Comparison of ENCODE assay signal across 8 mouse cellular contexts in the genomic region with DNA sequence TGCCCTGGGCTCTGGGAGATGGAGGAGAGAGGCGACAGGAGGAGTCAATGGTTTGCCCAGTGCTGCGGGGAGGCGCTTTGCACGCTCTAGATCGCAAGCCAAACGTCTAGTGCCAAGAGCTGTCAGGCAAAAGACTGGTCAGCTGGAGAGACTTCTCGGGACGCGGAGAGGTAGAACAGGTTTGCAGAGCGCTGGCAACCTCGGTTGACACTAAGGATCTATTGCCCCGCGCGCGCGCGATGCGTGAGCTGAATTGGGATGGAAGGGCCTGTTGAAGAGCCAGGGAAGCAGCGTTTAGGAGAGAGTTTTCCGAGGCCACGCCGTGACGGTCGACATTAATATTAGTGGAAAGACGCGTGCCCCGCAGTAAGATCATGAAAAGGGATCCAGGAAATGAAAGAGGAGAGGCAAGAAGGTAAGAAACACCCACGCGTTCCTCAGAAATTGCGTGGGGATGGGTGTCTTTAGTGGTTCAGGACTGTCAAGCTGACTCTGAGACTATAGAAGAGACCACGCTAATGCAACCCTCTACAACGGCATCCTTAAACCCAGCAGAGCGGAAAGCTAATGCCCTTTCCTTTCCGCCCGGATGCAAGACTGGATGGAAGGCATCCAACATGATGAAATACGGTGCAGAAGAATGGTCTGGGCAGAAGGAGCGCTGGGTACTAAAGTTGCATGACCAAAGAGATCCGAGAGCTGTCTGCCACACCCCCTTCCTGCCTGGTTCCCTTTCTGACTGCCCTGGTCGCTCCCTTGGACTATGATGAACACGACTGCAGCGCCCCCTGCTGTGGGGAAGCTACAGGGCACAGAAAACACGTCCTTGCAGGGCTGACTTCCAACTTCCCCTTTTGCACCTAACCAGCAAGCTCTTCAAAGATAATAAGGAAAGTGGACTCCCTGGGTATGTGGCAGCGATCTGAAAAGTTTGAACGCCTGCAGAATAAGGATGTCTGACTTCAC. TPM values are rescaled to one million over a fixed set of nuclear protein-coding genes. Genes with fewer than 3 reads are reported as not detected.
DNase-seq lines count a peak whose midpoint lies in the region; ATAC-seq and TF ChIP-seq lines count a peak whose summit lies in the region.

No protein-coding gene starts in this region.

- TF ChIP-seq EP300 in ES-Bruce4 (IDR thresholded peaks at IDR 0.05; ENCODE audit: insufficient read depth, low read depth, low read length), result no peak

- H3K27ac ChIP-seq in ES-Bruce4 (ENCODE audit: insufficient read depth, low read length), result no peak overlapping the region
- peak overlapping the region; percentile 76; the same call in 1 of the 2 replicates for H3K27ac ChIP-seq in forebrain, embryonic 13.5 days
- peak overlapping the region; percentile 92 for H3K27ac ChIP-seq in neural tube, embryonic 15.5 days (replicated peaks)

- H3K4me3 ChIP-seq in ES-Bruce4 (ENCODE audit: low read depth, low read length), result peak overlapping the region; percentile 77
- H3K4me3 ChIP-seq in forebrain, embryonic 13.5 days, result peak overlapping the region; percentile 62
- H3K4me3 ChIP-seq in neural tube, embryonic 15.5 days (replicated peaks), result peak overlapping the region; percentile 78

- peak; percentile 93 to 96 for DNase-seq in heart, postnatal 14 days
- peak; percentile 94 for DNase-seq in layer of hippocampus, adult 11-12 months (ENCODE audit: low spot score)
- peak; percentile 92 to 94 for DNase-seq in lung, adult 18-20 months
- DNase-seq in testis, postnatal 14 days (ENCODE audit: low spot score), result peak; percentile 87

- under 1% methylated on average over 44 of the region's 44 CpGs for WGBS in forebrain, embryonic 13.5 days
- WGBS in neural tube, embryonic 15.5 days, result under 1% methylated on average over 44 of the region's 44 CpGs

- no peak overlapping the region for H3K9ac ChIP-seq in ES-Bruce4 (ENCODE audit: low read depth, poor library complexity, severe bottlenecking)
- peak overlapping the region; percentile 82 for H3K9ac ChIP-seq in forebrain, embryonic 13.5 days
- H3K9ac ChIP-seq in neural tube, embryonic 15.5 days (replicated peaks), result peak overlapping the region; percentile 79

- intact Hi-C loops in heart, postnatal 14 days (cut with DNase I), result loop anchor here (5.0 to 10.0 kb wide), 3 partner anchors 140 to 1593 kb away; no protein-coding TSS in a partner anchor

- no peak for TF ChIP-seq POLR2A in ES-Bruce4 (IDR thresholded peaks at IDR 0.05; ENCODE audit: insufficient read depth, low read length)

- peak overlapping the region; percentile 89 for H3K4me2 ChIP-seq in forebrain, embryonic 13.5 days
- peak overlapping the region; percentile 84 for H3K4me2 ChIP-seq in neural tube, embryonic 15.5 days

- peaks cover 3% of the 10 kb centered on the region for H3K27me3 ChIP-seq in ES-Bruce4 (ENCODE audit: control insufficient read depth, insufficient read depth, low read length, poor library complexity, severe bottlenecking)
- peaks cover 20% of the 10 kb centered on the region for H3K27me3 ChIP-seq in forebrain, embryonic 13.5 days
- no peaks in the 10 kb centered on the region for H3K27me3 ChIP-seq in neural tube, embryonic 15.5 days (replicated peaks)

- H3K9me3 ChIP-seq in ES-Bruce4 (replicated peaks; ENCODE audit: control insufficient read depth, insufficient read depth, low read length, poor library complexity, severe bottlenecking), result no peaks in the 10 kb centered on the region
- H3K9me3 ChIP-seq in forebrain, embryonic 13.5 days (replicated peaks), result no peaks in the 10 kb centered on the region
- H3K9me3 ChIP-seq in neural tube, embryonic 15.5 days (replicated peaks), result no peaks in the 10 kb centered on the region

- peaks cover 1% of the 10 kb centered on the region for H3K4me1 ChIP-seq in ES-Bruce4 (ENCODE audit: control insufficient read depth, insufficient read depth, low read length)
- H3K4me1 ChIP-seq in forebrain, embryonic 13.5 days, result peaks cover 26% of the 10 kb centered on the region
- peaks cover 45% of the 10 kb centered on the region for H3K4me1 ChIP-seq in neural tube, embryonic 15.5 days

- peak; percentile 53 for ATAC-seq in cerebellum, adult (ENCODE audit: insufficient number of reproducible peaks, low FRiP score, low TSS enrichment)
- ATAC-seq in forebrain, embryonic 13.5 days, result peak; percentile 75
- ATAC-seq in neural tube, embryonic 15.5 days (ENCODE audit: low FRiP score), result peak; percentile 77

- peak; percentile 86 for TF ChIP-seq CTCF in ES-Bruce4 (IDR thresholded peaks at IDR 0.05; ENCODE audit: low read depth, low read length)

- no peaks in the 10 kb centered on the region for H3K36me3 ChIP-seq in ES-Bruce4 (ENCODE audit: control insufficient read depth, insufficient read depth, low read length, poor library complexity, severe bottlenecking)
- no peaks in the 10 kb centered on the region for H3K36me3 ChIP-seq in forebrain, embryonic 13.5 days (ENCODE audit: poor library complexity, severe bottlenecking)
- H3K36me3 ChIP-seq in neural tube, embryonic 15.5 days, result no peaks in the 10 kb centered on the region

RNA-seq across cellular contexts. Expression of a gene that starts 0.7 kb away (rescaled TPM):
- polyA plus RNA-seq in ES-Bruce4 (2011; ENCODE audit: insufficient read depth, insufficient read length, low read depth, missing spikeins), result 1.1 and 1.7 TPM in 2 replicates
- polyA plus RNA-seq in forebrain, embryonic 13.5 days (2015; fragmentation: Nextera tagmentation; extraction: Ambion mirVana), result 5.7 and 6.9 TPM in 2 replicates
- total RNA-seq in heart, postnatal 14 days (2021), result 1 to 10 TPM; 5.0 to 5.1 TPM
- polyA plus RNA-seq in neural tube, embryonic 15.5 days (2015; fragmentation: Nextera tagmentation; extraction: Ambion mirVana), result 7.3 and 7.8 TPM in 2 replicates
